Mouse (Mus musculus) right cerebral cortex, adult 2 months (tissue): ENCODE results near the gene Cecr2.
"Not testable (repeated sequence)": the region's sequence is repeated elsewhere in the genome, so short reads cannot be mapped to it uniquely, and the experiment has no call there.

Experiments
- DNase-seq, 2 experiments: peaks; one replicate each; pipeline ENCODE4 v3.0.0; 2021 to 2022; ENCODE audit warnings: low spot score in 2 of 2

The Cecr2 gene

GRCm38 (mm10) chr6:120773149-120773628, 107.0 kb downstream of the Cecr2 start, which contains the start of gene Slc25a18:
Gene Slc25a18, plus strand, starts transcription at chr6:120773578.
- peak in 1 of 2 experiments; percentile 31 for DNase-seq

- no peak for DNase-seq
These were observed 107.6 kb downstream of the Cecr2 start for GRCm38 (mm10) chr6:120773763-120774162.

GRCm38 (mm10) chr6:120776286-120776685, 110.1 kb downstream of the Cecr2 start:
- DNase-seq: no peak

- DNase-seq: no peak
These were observed 111.4 kb downstream of the Cecr2 start for GRCm38 (mm10) chr6:120777533-120777932.

GRCm38 (mm10) chr6:120778226-120778625, 112.1 kb downstream of the Cecr2 start:
- no peak for DNase-seq

GRCm38 (mm10) chr6:120782948-120783347, 116.8 kb downstream of the Cecr2 start:
- DNase-seq: no peak

GRCm38 (mm10) chr6:120784351-120784750, 118.2 kb downstream of the Cecr2 start:
- DNase-seq: no peak

- no peak for DNase-seq
These were observed 122.0 kb downstream of the Cecr2 start for GRCm38 (mm10) chr6:120788068-120788607.

- DNase-seq: no peak
These were observed 122.7 kb downstream of the Cecr2 start for GRCm38 (mm10) chr6:120788904-120789303.

GRCm38 (mm10) chr6:120790153-120790552, 124.0 kb downstream of the Cecr2 start:
- no peak for DNase-seq

- no peak for DNase-seq
These were observed 124.5 kb downstream of the Cecr2 start for GRCm38 (mm10) chr6:120790717-120791116.

GRCm38 (mm10) chr6:120792947-120793346, 126.8 kb downstream of the Cecr2 start:
- DNase-seq: peak; percentile 38 to 43

GRCm38 (mm10) chr6:120795422-120796086, 129.4 kb downstream of the Cecr2 start:
- no peak for DNase-seq

- peak; percentile 59 to 64 for DNase-seq
These were observed 129.9 kb downstream of the Cecr2 start for GRCm38 (mm10) chr6:120796111-120796510.

- DNase-seq: peak; percentile 55 to 62
These were observed 131.8 kb downstream of the Cecr2 start for GRCm38 (mm10) chr6:120798019-120798418.

GRCm38 (mm10) chr6:120798905-120799304, 132.7 kb downstream of the Cecr2 start:
- no peak for DNase-seq

GRCm38 (mm10) chr6:120799581-120800041, 133.4 kb downstream of the Cecr2 start:
- no peak for DNase-seq

- DNase-seq: no peak
These were observed 141.0 kb downstream of the Cecr2 start for GRCm38 (mm10) chr6:120806999-120807737.

GRCm38 (mm10) chr6:120807738-120808081, 141.5 kb downstream of the Cecr2 start:
- no peak for DNase-seq

- not testable (repeated sequence) for DNase-seq
These were observed 145.8 kb downstream of the Cecr2 start for GRCm38 (mm10) chr6:120811999-120812398.

GRCm38 (mm10) chr6:120819294-120819693, 153.1 kb downstream of the Cecr2 start:
- no peak for DNase-seq

- DNase-seq: no peak
These were observed 154.0 kb downstream of the Cecr2 start for GRCm38 (mm10) chr6:120820144-120820543.
